24 mouse cellular contexts compared by ENCODE assay signal in genomic region chr5:121821552-121821951, GRCm38 (mm10). TPM values are rescaled to one million over a fixed set of nuclear protein-coding genes. Genes with fewer than 3 reads are reported as not detected.
DNase-seq lines count a peak whose midpoint lies in the region; ATAC-seq lines count a peak whose summit lies in the region.
"Had no signal": no experiment of that assay in that cellular context is flagged by ENCODE, and none has a peak within 500 bp of the region (broad histone marks: within the 10 kb centered on the region; RNA-seq: fewer than 3 reads in every experiment).

No protein-coding gene starts in this region.

- H3K27ac ChIP-seq in midbrain, embryonic 10.5 days (replicated peaks), result no peak overlapping the region
- H3K27ac ChIP-seq: embryonic facial prominence, embryonic 13.5 days; forebrain, embryonic 12.5 days; hindbrain, embryonic 15.5 days; kidney, embryonic 15.5 days; limb, embryonic 10.5 days; lung, embryonic 15.5 days; neural tube, embryonic 12.5 days had no signal

- ATAC-seq in cerebellum, adult (ENCODE audit: insufficient number of reproducible peaks, low FRiP score, low TSS enrichment), result no peak
- ATAC-seq: intestine, embryonic 16.5 days had no signal

- H3K9me3 ChIP-seq in midbrain, embryonic 10.5 days (replicated peaks), result no peaks in the 10 kb centered on the region
- H3K9me3 ChIP-seq: embryonic facial prominence, embryonic 13.5 days; forebrain, embryonic 12.5 days; hindbrain, embryonic 15.5 days; kidney, embryonic 15.5 days; limb, embryonic 10.5 days; liver, embryonic 13.5 days; lung, embryonic 15.5 days; megakaryocyte, embryonic 14.5 days; neural tube, embryonic 12.5 days had no signal

- peaks cover 81% of the 10 kb centered on the region for H3K36me3 ChIP-seq in midbrain, embryonic 10.5 days

- H3K27me3 ChIP-seq in midbrain, embryonic 10.5 days (ENCODE audit: low read depth, poor library complexity, severe bottlenecking), result peaks cover 4% of the 10 kb centered on the region
- H3K27me3 ChIP-seq: embryonic facial prominence, embryonic 13.5 days; hindbrain, embryonic 15.5 days; kidney, embryonic 15.5 days; liver, embryonic 13.5 days; lung, embryonic 15.5 days; megakaryocyte, embryonic 14.5 days had no signal

- WGBS in midbrain, embryonic 10.5 days, result 84% methylated on average over 5 of the region's 5 CpGs

- peaks cover 19% of the 10 kb centered on the region for H3K4me1 ChIP-seq in midbrain, embryonic 10.5 days
- H3K4me1 ChIP-seq: forebrain, embryonic 12.5 days; hindbrain, embryonic 15.5 days had no signal

- DNase-seq in cerebellum, adult 11 months, result peak; percentile 37
- peak; percentile 8 for DNase-seq in right cerebral cortex, postnatal 14 days
- no peak for DNase-seq in right cerebral cortex, postnatal 10 days (ENCODE audit: low spot score in 2 of 2)
- peak; percentile 48 for DNase-seq in cerebellum, postnatal 36 days
- no peak for DNase-seq in midbrain, embryonic 10.5 days (ENCODE audit: low spot score)
- no peak for DNase-seq in kidney, adult 18-20 months
- DNase-seq: adrenal gland, postnatal 14 days; embryo, embryonic 11 days; heart, adult 11 months; liver, embryonic 13.5 days; lung, postnatal 36 days; midbrain, embryonic 14.5 days; thymus, postnatal 14 days had no signal

- no peak overlapping the region for H3K4me3 ChIP-seq in midbrain, embryonic 10.5 days
- H3K4me3 ChIP-seq: embryonic facial prominence, embryonic 13.5 days; erythroblast, embryonic 14.5 days; forebrain, embryonic 12.5 days; hindbrain, embryonic 15.5 days; kidney, embryonic 15.5 days; limb, embryonic 10.5 days; liver, embryonic 13.5 days; lung, embryonic 15.5 days; neural tube, embryonic 12.5 days had no signal

RNA-seq across cellular contexts. Expression of gene Sh2b3, which starts 15.9 kb away (rescaled TPM):
- 6.9 and 8.1 TPM in 2 replicates for polyA plus RNA-seq in midbrain, embryonic 10.5 days (2016; fragmentation: Nextera tagmentation; extraction: Ambion mirVana)

RNA-seq across cellular contexts. Expression of gene Pheta1, which starts 27.2 kb away (rescaled TPM):
- 46.7 and 52.9 TPM in 2 replicates for polyA plus RNA-seq in midbrain, embryonic 10.5 days (2016; fragmentation: Nextera tagmentation; extraction: Ambion mirVana)

Comparison
In these comparisons a context has a peak if more than half of its experiments do, and no peak if none do; other contexts are left out.
1. DNase-seq: peak in cerebellum, adult 11 months (single experiment), right cerebral cortex, postnatal 14 days (single experiment) and cerebellum, postnatal 36 days (2 of 2); none in right cerebral cortex, postnatal 10 days (0 of 2), midbrain, embryonic 10.5 days (single experiment) and kidney, adult 18-20 months (single experiment).